Mouse (Mus musculus): ENCODE measurements at regions not wholly inside any gene's neighbourhood (a gene's known extent, or its start where the extent isn't known, plus 50 kb on each side); places are given as distances from the start of the nearest gene placed in this dataset.

GRCm38 (mm10) chr13:106738011-106738410, 198.7 kb downstream of the Ipo11 start:
- TF ChIP-seq GATA1 (IDR thresholded peaks at IDR 0.05; ENCODE audit: borderline replicate concordance, low read length) (no peak), FLI1 (IDR thresholded peaks at IDR 0.05; ENCODE audit: low read length) (no peak)

Measured in megakaryocyte, embryonic 14.5 days (primary cell).